Mouse (Mus musculus) bone marrow, adult 2 months (tissue): ENCODE data around the gene B4galnt4. TPM values are rescaled to one million over a fixed set of nuclear protein-coding genes. Genes with fewer than 3 reads are reported as not detected.

ENCODE experiments used
- H3K27ac ChIP-seq: fragments of 200-500 bp; 2 replicates; pipeline ENCODE4 v1.5.1; 2012; ENCODE audit warnings: low read depth, mild to moderate bottlenecking, control low read depth, inconsistent platforms, low read length; ENCODE audit not compliant: control insufficient read depth, poor library complexity, insufficient read depth
- H3K4me1 ChIP-seq: fragments of 200-500 bp; 2 replicates; pipeline ENCODE4 v1.6.1; 2011; ENCODE audit warnings: low read length; ENCODE audit not compliant: control insufficient read depth, insufficient read depth
- H3K4me3 ChIP-seq: fragments of 200-500 bp; replicated peaks from 2 replicates; pipeline ENCODE3; 2011; ENCODE audit warnings: mild to moderate bottlenecking, low read depth, low read length, control low read depth; ENCODE audit not compliant: control insufficient read depth
- CTCF ChIP-seq: fragments of 200-500 bp; IDR thresholded peaks from 2 replicates; pipeline ENCODE4 v1.5.1; 2011; ENCODE audit warnings: low read length, control low read depth; ENCODE audit not compliant: control insufficient read depth, insufficient read depth
- POLR2A ChIP-seq: fragments of 200-500 bp; IDR thresholded peaks from 2 replicates; pipeline ENCODE4 v1.6.1; 2011; ENCODE audit warnings: low read depth, mild to moderate bottlenecking, control low read depth, low read length, borderline replicate concordance; ENCODE audit not compliant: control insufficient read depth
- whole genome bisulfite sequencing: fragments of 180-500 bp; shearing (Covaris S2); methylation state at CpG from one replicate; pipeline ENCODE4 v1.1.7; 2018; 5-methylcytosine and 5-hydroxymethylcytosine counted together
- polyA plus RNA-seq: library from polyadenylated mRNA; stranded (reverse); fragments of >200 nt; gene quantifications from 2 replicates; pipeline ENCODE4 v1.2.4, GENCODE M21; 2011; ENCODE audit warnings: low replicate concordance; ENCODE audit not compliant: missing spikeins, insufficient read depth, insufficient read length

The B4galnt4 gene
- polyA plus RNA-seq, 1 experiment: 2.1 TPM

DNA sequence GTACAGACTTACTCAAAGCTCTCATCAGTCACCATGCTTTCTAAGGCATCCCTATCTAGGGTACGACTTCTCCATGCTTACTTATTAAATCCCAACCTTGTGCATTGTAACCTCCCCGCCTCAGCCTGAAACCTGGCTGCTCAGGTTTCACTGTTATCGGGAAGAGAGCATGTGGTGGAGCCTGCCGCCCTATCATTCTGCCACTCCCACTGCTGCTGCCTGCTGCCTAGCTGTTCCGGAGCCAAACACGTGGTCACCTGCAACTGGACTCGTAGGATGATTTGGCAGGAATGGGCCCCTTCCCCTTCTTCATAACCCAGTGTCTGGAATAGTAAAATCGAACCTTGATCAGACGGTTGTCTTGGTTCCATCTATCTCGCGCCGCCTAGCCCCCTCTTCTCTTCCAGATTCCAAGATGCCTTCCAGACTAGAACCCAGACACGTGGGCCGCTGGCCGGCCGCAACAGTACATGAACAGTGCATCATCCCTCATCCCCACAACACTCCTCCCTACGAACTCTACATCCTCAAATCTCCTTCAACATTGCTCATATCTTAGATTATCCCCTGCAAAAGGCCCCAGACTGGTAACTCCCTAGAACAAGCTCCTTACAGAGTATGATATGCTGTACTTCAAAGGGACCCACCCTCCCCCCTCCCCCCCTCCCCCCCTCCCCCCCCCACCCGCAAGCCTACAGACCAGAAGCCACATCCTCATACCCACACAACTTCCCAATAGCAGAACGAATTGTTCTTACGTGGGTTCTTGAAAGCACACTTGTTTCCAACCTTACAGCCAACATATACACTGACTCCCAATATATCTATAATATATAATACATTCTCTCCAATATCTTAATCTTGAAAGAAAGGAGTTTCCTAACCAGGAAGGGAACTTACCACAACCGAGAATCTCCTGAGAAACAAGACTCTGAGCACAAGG is 22.5 kb upstream of the B4galnt4 start:
- TF ChIP-seq CTCF: no peak
- TF ChIP-seq POLR2A: no peak
- WGBS: 35% methylated on average over 21 of the region's 21 CpGs
- Histone ChIP-seq H3K4me3 (peak overlapping the region; percentile 49), H3K4me1 (peaks cover 14% of the 10 kb centered on the region), H3K27ac (peak overlapping the region; percentile 74)

DNA sequence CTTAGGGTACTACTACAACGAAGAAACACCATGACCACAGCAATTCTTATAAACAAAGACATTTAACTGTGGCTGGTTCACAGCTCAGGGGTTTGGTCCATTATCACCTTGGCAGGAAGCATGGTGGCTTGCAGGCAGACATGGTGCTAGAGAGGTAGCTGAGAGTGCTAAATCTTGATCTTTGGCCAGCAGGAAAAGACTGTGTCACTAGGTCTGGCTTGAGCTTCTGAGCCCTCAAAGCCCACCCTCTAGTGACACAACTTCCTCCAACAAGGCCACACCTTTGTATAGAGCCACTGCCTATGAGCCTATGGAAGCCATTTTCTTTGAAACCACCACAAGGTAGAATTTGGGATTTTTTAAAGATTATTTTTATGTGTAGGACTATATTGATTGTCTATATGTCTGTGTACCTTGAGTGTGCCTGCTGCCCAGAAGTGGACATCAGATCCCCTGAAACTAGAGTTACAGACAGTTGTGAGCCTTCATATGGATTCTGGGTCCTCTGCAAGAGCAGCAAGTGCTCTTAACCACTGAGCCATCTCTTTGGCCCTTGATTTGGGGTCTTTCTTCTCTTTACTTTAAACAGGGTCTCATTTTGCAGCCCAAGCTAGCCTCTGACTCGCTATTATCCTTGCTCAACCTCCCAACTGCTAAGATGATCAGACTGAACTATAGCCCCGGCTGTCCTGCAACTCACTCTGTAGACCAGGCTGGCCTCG is 21.4 kb upstream of the B4galnt4 start:
- Histone ChIP-seq H3K4me3 (no peak overlapping the region), H3K4me1 (peaks cover 14% of the 10 kb centered on the region), H3K27ac (peak overlapping the region; percentile 35; the same call in 1 of the 2 replicates)
- no peak for TF ChIP-seq POLR2A
- no peak for TF ChIP-seq CTCF
- WGBS: 88% methylated on average over 4 of the region's 4 CpGs

DNA sequence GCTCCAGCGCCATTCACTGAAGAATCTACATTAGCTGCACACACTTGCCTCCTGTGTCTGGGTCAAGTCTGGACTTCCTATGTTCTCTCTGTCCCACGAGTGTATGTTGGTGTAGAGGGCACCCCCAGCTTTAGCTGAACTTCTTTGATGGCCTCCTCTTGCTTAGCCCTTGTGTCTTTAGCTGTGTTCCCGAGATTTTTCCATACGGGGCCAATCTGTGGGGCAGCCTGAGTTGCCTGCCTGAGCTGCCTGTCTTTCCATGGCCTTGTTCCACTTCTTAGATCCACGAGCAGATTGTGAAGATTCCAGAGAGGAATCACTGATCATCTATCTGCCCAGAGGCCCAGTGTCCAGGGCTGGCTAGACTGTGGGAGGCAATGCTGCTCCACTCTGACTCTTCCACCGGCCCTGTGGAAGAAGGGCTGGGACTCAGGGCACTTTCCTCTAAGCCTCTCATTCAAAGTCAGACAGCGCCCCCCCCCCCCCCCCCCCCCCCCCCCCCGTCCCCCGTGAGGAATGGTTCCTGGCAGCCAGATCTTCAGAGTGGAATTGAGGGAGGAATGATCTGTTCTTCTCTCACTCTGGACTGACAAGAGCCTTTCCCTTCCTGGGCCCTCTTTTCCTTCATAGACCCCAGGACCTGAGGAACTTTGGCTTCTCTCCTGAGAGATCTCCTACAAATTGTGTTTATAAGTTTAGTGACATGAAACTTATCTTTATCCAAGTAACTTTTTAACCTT is 19.9 kb upstream of the B4galnt4 start:
- Histone ChIP-seq H3K4me1 (peaks cover 14% of the 10 kb centered on the region), H3K27ac (no peak overlapping the region), H3K4me3 (no peak overlapping the region)
- WGBS: 61% methylated on average over 6 of the region's 9 CpGs
- TF ChIP-seq POLR2A: no peak
- no peak for TF ChIP-seq CTCF

DNA sequence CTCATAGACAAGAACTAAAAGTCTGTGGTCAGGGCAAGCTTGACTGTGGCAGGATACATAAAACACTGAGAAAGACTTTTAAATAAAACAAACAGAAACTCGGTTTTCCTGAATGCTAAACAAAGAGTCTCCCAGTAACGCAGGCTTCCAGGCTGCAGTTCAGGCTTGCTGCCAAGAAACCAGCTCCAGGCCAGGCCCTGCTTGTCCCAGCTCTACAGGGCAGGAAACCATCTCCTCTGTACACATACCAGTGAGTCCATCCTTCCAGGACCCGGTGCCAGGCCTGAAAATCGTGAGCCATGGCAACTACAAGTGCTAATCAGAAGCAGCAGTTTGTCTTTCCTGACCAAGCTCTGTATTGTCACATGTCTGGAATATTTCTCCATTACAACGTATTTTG is 19.2 kb upstream of the B4galnt4 start:
- peaks cover 16% of the 10 kb centered on the region for H3K4me1 ChIP-seq
- H3K4me3 ChIP-seq: no peak overlapping the region
- TF ChIP-seq POLR2A (no peak), CTCF (no peak)
- WGBS: 22% methylated on average over 5 of the region's 5 CpGs
- peak overlapping the region; percentile 7 for H3K27ac ChIP-seq

DNA sequence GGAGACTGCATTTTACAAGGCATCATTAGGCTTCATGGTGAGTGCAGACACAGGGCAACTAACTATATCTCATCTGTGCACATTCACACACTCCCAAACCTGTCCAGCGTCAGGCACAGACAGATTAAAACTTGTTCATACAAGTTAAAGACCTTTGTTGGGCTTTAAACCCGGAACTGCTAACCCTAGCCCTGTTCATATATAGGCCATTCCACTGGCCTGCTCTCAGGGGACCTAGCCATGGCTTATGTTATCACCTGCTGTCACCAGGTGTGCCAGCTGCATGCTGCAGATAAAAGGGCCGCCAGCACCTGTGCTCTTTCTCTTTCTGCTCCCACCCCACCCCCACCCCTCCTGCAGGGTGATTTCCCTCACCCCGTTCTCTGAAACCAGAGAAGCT is 18.4 kb upstream of the B4galnt4 start:
- Histone ChIP-seq H3K4me1 (peaks cover 18% of the 10 kb centered on the region), H3K27ac (peak overlapping the region; percentile 51; the same call in 1 of the 2 replicates), H3K4me3 (no peak overlapping the region)
- TF ChIP-seq CTCF (no peak), POLR2A (no peak)
- 54% methylated on average over 4 of the region's 4 CpGs for WGBS

- H3K4me3 ChIP-seq: no peak overlapping the region
- TF ChIP-seq CTCF: no peak
- no peak for TF ChIP-seq POLR2A
- WGBS: 10% methylated on average over 6 of the region's 6 CpGs
- H3K27ac ChIP-seq: peak overlapping the region; percentile 80
- H3K4me1 ChIP-seq: peaks cover 9% of the 10 kb centered on the region
These were observed 13.8 kb upstream of the B4galnt4 start for GRCm38 (mm10) chr7:141046931-141047580.

GRCm38 (mm10) chr7:141047581-141048225 is 13.2 kb upstream of the B4galnt4 start:
- peak overlapping the region; percentile 80 for H3K27ac ChIP-seq
- H3K4me1 ChIP-seq: peaks cover 9% of the 10 kb centered on the region
- peak overlapping the region; percentile 55 for H3K4me3 ChIP-seq
- TF ChIP-seq POLR2A (no peak), CTCF (no peak)
- 9% methylated on average over 15 of the region's 19 CpGs for WGBS
